Mouse (Mus musculus) testis, adult 2 months (tissue): ENCODE measurements at regions not wholly inside any gene's neighbourhood (a gene's known extent, or its start where the extent isn't known, plus 50 kb on each side); places are given as distances from the start of the nearest gene placed in this dataset.

Experiments used
- CTCF ChIP-seq: fragments of 200-500 bp; IDR thresholded peaks from 2 replicates; pipeline ENCODE4 v1.5.1; 2012; ENCODE audit warnings: low read depth, mild to moderate bottlenecking, inconsistent platforms, low read length, moderate library complexity; ENCODE audit not compliant: control insufficient read depth, insufficient read depth, insufficient replicate concordance
- POLR2A ChIP-seq: fragments of 200-500 bp; IDR thresholded peaks from 2 replicates; pipeline ENCODE4 v1.6.1; 2012; ENCODE audit warnings: low read depth, mild to moderate bottlenecking, inconsistent platforms, low read length, moderate library complexity; ENCODE audit not compliant: control insufficient read depth

DNA sequence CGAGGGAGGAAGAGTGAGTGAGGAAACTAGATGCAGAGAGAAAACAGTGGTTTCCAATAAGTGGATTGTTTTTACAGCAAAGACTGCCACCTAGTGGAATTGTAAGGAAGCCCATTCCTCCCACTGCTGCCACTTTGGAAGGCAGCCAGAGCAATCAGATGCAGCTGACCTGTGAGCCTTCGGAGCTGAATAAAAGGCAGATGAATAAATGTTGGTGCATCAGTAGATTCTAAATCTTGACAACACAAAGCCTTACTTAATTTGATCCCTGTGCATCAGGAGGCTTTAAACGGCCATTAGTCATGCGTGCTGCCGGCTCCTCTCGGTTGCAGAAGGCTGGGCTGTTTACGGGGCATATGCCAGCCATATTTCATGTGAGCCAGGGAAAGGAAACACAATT, 128.2 kb upstream of the Aco1 start:
- TF ChIP-seq CTCF (peak; percentile 49; the same call in 1 of the 2 replicates), POLR2A (no peak)
